Mouse (Mus musculus): Measurements from ENCODE around the gene Slc9b1. TPM values are rescaled to one million over a fixed set of nuclear protein-coding genes. Genes with fewer than 3 reads are reported as not detected.

Gene Slc9b1
- polyA plus RNA-seq, 1 experiment from 2014 or later, result not detected

DNA sequence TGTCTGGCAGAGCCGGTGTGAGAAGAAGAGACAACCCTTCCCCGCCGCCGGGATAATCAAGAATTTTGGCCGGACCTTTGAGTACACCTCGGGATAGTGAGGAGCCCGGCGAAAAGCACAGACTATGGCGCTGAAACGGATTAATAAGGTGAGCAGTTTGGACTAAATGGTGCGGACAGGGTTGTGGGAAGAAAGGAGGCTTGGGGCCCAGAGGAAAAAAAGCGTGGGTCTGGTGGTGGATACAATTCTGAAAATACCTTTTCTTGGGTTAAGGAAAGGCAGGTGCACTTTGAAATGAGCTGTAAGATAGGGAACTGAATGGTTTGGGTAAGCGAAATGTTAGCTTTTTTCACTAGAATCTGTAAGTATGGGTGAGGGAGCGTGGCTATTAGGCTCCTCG, 91.8 kb downstream of the Slc9b1 start:
- peaks cover 2% of the 10 kb centered on the region; the same call in 1 of the 2 replicates for H3K36me3 ChIP-seq (ENCODE audit: control insufficient read depth, insufficient read depth)
- peak overlapping the region; percentile 71 for H3K4me3 ChIP-seq (replicated peaks; ENCODE audit: low read length)
- no peak for ATAC-seq
- peaks cover 21% of the 10 kb centered on the region for H3K4me1 ChIP-seq (replicated peaks; ENCODE audit: control insufficient read depth, insufficient read depth, low read length)
- H3K9ac ChIP-seq (replicated peaks; ENCODE audit: low read depth, low read length), result peak overlapping the region; percentile 94
- H3K27ac ChIP-seq (ENCODE audit: low read length), result peak overlapping the region; percentile 100; the same call in 1 of the 2 replicates
- no peaks in the 10 kb centered on the region for H3K27me3 ChIP-seq (replicated peaks; ENCODE audit: control insufficient read depth, insufficient read depth, low read length)
- 3% methylated on average over 15 of the region's 15 CpGs for WGBS
- H3K9me3 ChIP-seq (ENCODE audit: control insufficient read depth, low read length), result no peaks in the 10 kb centered on the region
- peak overlapping the region; percentile 92 for H3K4me2 ChIP-seq (ENCODE audit: low read length)

DNA sequence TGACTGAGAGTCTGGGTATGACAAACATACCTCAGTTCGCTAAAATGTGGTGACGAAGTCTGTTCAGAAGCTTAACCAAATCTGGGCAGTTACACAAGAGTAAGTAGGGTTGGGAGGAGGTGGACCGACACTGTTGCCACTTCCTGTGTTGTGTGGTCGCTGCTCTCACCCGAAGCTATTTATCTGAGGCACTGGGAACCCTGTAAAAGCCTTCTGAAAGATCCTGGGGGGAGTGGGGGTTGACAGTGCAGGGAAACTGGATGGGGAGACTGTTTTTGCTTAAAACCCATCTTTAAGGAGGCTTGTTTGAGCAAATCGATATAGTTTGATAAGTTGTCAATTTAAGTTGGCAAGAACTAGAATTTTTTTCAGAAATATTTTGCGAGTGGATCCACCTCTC, 92.4 kb downstream of the Slc9b1 start:
- 14% methylated on average over 7 of the region's 7 CpGs for WGBS
- peaks cover 2% of the 10 kb centered on the region; the same call in 1 of the 2 replicates for H3K36me3 ChIP-seq (ENCODE audit: control insufficient read depth, insufficient read depth)
- no peak for ATAC-seq

DNA sequence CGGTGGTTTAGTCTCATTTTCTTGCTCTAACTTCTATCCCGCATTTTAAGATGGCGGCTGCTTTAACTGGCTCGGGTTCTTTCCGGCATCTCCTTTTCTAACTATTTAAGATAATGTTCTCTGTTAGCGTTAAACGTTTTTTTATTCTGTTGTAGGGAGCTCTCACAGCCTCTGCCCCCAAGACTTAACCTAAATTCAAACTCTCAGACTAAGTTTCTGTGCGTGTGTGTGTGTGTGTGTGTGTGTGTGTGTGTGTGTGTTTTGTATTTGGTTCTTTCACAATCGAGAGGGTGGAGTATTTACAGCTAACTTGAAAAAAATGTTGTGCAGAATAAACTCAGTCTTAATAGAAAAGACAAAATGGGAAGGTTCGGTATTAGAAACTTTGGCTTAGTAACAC, 92.8 kb downstream of the Slc9b1 start:
- no peak overlapping the region for H3K27ac ChIP-seq (ENCODE audit: low read length)
- H3K4me3 ChIP-seq (replicated peaks; ENCODE audit: low read length), result peak overlapping the region; percentile 71
- 35% methylated on average over 10 of the region's 10 CpGs for WGBS
- H3K9ac ChIP-seq (replicated peaks; ENCODE audit: low read depth, low read length), result peak overlapping the region; percentile 94
- ATAC-seq, result no peak
- H3K9me3 ChIP-seq (ENCODE audit: control insufficient read depth, low read length), result no peaks in the 10 kb centered on the region
- H3K4me2 ChIP-seq (ENCODE audit: low read length), result peak overlapping the region; percentile 92
- peaks cover 2% of the 10 kb centered on the region; the same call in 1 of the 2 replicates for H3K36me3 ChIP-seq (ENCODE audit: control insufficient read depth, insufficient read depth)
- no peaks in the 10 kb centered on the region for H3K27me3 ChIP-seq (replicated peaks; ENCODE audit: control insufficient read depth, insufficient read depth, low read length)
- peaks cover 21% of the 10 kb centered on the region for H3K4me1 ChIP-seq (replicated peaks; ENCODE audit: control insufficient read depth, insufficient read depth, low read length)

More for the DNA sequence above, 92.4 kb downstream of the Slc9b1 start:
- Histone ChIP-seq H3K27ac (ENCODE audit: low read length) (no peak overlapping the region), H3K4me1 (replicated peaks; ENCODE audit: control insufficient read depth, insufficient read depth, low read length) (peaks cover 21% of the 10 kb centered on the region), H3K9ac (replicated peaks; ENCODE audit: low read depth, low read length) (peak overlapping the region; percentile 94), H3K9me3 (ENCODE audit: control insufficient read depth, low read length) (no peaks in the 10 kb centered on the region), H3K4me3 (replicated peaks; ENCODE audit: low read length) (peak overlapping the region; percentile 71), H3K27me3 (replicated peaks; ENCODE audit: control insufficient read depth, insufficient read depth, low read length) (no peaks in the 10 kb centered on the region), H3K4me2 (ENCODE audit: low read length) (peak overlapping the region; percentile 92)

- no peak overlapping the region for H3K4me2 ChIP-seq (ENCODE audit: low read length)
- no peak for ATAC-seq
- H3K27ac ChIP-seq (ENCODE audit: low read length), result no peak overlapping the region
- peaks cover 2% of the 10 kb centered on the region; the same call in 1 of the 2 replicates for H3K36me3 ChIP-seq (ENCODE audit: control insufficient read depth, insufficient read depth)
- H3K27me3 ChIP-seq (replicated peaks; ENCODE audit: control insufficient read depth, insufficient read depth, low read length), result no peaks in the 10 kb centered on the region
- H3K4me1 ChIP-seq (replicated peaks; ENCODE audit: control insufficient read depth, insufficient read depth, low read length), result peaks cover 14% of the 10 kb centered on the region
- H3K9ac ChIP-seq (replicated peaks; ENCODE audit: low read depth, low read length), result no peak overlapping the region
- H3K4me3 ChIP-seq (replicated peaks; ENCODE audit: low read length), result no peak overlapping the region
- H3K9me3 ChIP-seq (ENCODE audit: control insufficient read depth, low read length), result no peaks in the 10 kb centered on the region
Observed at GRCm38 (mm10) chr3:135444930-135445329, 97.1 kb downstream of the Slc9b1 start.

Other genes starting within 250 kb of the Slc9b1 start
- gene Cenpe, start 135.5 kb upstream of the Slc9b1 start, polyA plus RNA-seq (2015; fragmentation: Nextera tagmentation; extraction: Ambion mirVana), result 10.5 and 13.5 TPM in 2 replicates
- 2.1 and 3.4 TPM in 2 replicates for gene Bdh2, start 66.8 kb upstream of the Slc9b1 start, polyA plus RNA-seq (2015; fragmentation: Nextera tagmentation; extraction: Ambion mirVana)
- gene Slc9b2, start 40.3 kb upstream of the Slc9b1 start, polyA plus RNA-seq (2015; fragmentation: Nextera tagmentation; extraction: Ambion mirVana), result 1.3 and 2.1 TPM in 2 replicates
- 63.7 and 72.5 TPM in 2 replicates for gene Cisd2, start 75.9 kb downstream of the Slc9b1 start, polyA plus RNA-seq (2015; fragmentation: Nextera tagmentation; extraction: Ambion mirVana)
- gene Ube2d3, start 90.1 kb downstream of the Slc9b1 start, polyA plus RNA-seq (2015; fragmentation: Nextera tagmentation; extraction: Ambion mirVana), result 383 and 423 TPM in 2 replicates
- 4.3 and 4.6 TPM in 2 replicates for gene Manba, start 137.6 kb downstream of the Slc9b1 start, polyA plus RNA-seq (2015; fragmentation: Nextera tagmentation; extraction: Ambion mirVana)